Mouse (Mus musculus): ENCODE measurements around the gene Dcst1.

The Dcst1 gene

DNA sequence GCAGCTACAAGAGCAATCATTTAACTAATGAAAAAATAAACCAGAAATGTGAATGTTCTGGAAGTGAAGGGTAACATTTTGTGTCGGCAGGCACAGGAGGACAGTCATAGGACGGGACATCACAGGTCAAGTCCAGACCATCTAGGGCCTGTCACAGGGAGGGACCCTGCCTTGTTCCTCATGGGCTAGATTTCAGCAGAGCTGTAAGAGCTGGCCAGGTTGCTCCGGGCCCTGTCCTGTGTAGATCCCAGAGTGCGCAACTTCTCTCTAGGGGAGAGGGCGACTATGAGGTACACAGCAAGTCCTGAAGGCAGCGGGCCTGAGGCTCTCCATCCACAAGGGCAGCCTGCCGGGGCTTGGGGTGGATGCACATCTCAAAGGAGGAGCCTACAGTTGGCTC is 3.4 kb downstream of the Dcst1 start, which contains the start of gene Dcst2:
Dcst2 (plus strand) TSS at position 301 of the 400 bp plus-strand sequence.
- no peak for DNase-seq

- no peak for DNase-seq
These were observed 4.8 kb downstream of the Dcst1 start for GRCm38 (mm10) chr3:89360237-89360636.

GRCm38 (mm10) chr3:89359630-89360029 is 5.4 kb downstream of the Dcst1 start:
- DNase-seq, result no peak

DNA sequence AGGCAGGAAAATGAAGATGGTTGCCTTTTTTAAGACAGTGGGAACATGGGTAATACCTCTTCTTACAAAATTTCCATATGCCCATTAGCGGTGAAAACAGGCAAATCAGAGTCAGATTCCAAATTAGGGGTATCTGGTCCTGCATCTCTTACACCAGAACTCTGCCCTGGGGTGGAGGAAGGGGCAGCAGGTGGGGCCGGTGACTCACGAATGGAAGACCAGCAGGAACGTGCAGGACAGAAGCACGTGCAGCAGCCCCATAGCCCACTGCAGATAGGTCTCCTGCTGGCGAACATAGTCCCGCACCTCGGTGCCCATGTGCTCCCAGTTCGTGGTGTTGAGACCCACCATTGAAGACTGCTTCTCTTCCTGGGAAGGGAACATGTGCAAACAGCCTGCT is 9.0 kb downstream of the Dcst1 start:
- no peak for DNase-seq

DNA sequence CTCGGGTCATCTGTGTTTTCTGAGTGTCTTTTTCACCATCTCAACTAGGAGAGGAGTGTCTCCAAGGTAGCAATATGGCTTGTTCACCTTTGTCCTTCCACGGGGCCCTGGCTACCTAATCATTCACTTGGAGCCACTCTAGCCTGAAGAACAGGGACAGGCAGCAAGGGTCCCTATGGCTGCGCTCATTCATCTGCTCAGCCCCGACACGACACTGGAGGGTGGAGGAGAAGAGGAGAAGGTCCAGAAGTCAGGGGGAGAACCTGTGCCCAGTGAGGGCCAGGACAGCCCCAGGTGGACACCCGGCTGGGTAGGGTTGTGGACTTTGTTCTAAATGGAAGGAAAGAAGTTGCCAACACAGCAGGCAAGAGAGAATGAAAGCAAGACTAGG is 9.5 kb downstream of the Dcst1 start:
- DNase-seq, result no peak

- DNase-seq, result peak; percentile 50 to 80
These were observed 10.1 kb downstream of the Dcst1 start for GRCm38 (mm10) chr3:89354816-89355511.

DNA sequence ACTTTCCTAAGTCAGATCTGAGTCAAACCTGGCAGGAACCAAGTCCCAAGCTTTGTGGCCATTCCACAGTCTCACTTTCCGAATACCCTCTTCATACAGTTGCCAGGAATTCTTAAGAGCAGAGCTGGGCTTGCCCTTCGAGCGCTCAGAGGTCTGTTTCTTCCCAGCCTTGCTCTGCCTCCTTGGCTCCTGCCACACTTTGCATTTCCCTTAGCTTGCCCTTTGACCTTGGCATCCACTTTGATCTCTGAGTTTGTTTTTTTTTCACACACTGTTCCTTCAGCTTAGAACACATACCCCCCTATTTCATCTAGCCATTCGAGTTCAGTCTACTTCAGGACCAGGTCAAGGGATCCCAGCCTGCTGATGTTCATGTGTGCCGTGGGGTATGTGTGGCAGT is 13.8 kb downstream of the Dcst1 start:
- DNase-seq, result no peak

DNA sequence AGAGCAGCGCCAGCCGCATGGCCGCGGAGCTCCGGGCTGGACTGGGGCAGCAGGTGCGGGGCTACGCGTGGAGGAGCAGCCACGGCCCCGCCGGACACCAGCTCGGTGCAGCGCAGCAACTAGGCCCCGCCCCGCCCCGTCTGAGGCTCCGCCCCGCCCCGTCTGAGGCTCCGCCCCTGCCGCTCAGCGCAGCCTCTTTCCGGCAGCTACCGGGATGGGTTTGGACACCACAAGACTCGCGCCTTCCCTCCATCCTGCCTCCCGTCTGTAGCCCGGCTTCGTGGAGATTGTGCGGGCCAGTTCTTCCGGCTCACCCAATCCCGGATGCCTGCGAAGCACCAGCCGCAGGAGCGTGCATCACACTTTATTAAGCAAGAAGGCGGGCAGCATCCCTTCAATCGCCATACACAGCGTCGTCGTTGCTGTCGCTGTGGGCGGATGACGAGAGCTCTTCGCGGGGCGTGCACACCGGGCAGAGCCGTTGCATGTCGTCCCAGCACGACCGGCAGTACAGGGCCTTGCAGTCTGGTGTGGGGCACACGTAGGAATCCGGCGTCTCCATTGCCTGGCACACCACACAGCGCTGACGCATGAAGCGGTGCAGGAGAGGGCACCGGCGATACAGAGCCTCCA is 15.1 kb downstream of the Dcst1 start, which contains the start of gene Adam15:
Adam15 (minus strand) TSS at position 128 of the 633 bp plus-strand sequence.
- DNase-seq, result peak; percentile 82 to 94

DNA sequence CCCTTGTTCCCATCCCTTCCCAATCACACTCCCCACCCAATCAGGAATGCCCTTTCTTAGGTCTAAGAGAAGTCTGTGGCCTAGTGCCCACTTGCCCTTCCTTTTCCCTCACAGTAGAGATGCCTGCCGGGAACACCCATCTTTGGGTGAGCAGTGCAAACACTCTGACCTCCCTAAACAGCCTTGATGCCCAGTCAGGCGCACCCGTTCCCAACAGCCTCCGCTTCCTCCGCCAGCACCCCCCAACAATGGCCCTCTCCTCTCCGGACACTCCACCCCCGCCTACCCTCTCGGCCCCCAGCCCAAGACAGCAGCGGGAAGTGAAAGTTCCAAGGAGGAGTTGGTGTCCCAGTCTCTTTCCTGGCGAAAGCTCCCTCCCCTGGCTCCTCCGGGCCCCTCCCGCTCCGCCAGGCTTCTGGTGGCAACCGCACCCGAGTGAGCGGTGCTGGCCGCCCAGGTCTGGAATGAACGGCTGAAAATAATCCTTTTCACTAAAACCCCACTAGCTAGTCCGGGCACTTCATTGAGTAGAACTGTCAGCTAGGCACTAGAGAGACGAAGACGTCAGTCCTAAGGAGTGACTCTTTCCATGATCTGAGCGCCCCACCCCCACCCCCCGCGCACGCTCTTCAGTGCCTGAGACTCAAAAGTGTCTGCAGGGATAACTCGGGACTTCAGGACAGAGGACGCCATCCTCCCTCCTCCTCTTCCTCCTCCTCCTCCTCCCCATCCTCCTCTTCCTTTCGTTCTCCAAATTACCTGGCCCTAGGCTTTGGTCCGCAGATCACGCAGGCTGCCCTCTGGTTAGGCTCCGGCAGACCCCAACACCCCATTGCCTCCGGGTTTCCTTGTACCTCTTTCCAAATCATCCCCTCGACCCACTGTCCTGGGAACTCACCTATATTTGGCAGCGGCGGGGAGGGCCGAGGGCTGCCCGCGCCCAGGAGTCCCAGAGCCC is 15.9 kb downstream of the Dcst1 start:
- DNase-seq, result peak in 1 of 2 experiments; percentile 25

DNA sequence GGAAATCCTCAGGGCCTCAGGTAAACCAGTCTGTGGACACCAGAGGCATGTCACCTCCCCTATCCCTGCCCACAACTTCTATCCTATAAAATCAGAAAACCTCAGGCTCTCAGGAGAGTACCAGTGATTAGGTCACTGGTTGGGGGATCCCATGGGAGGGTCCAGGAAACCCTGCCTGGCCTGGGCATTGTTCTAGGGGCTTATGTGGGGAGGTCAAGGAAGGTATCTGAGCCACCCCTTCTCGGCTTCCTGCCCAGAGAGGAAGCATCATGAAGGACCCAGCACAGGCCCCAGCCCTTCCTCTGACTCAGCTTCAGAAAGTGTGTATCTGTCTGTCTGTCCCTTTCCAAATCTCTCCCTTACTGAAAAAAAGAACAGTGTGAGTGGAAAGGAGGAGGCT is 17.1 kb downstream of the Dcst1 start:
- DNase-seq, result no peak

- no peak for DNase-seq
These were observed 18.1 kb downstream of the Dcst1 start for GRCm38 (mm10) chr3:89346815-89347540.

DNA sequence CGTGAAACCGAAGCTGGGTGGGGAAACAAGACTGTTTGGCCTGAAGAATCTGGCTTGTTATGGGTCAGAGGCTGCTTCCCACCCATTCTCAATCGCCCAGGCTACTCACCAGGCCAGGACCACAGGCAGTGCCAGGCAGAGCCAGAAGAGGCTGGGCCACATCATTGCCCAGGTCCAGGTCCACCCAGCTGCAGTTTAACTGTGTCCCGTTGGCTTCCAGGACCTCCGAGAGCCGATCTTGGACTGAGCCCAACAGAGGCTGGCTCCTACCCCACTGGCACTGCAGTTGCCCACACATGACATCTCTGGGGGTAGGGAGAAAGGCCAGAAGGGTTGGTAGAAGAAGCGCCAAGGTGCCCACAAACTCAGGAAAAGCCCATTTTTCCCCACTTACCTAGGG is 21.8 kb downstream of the Dcst1 start:
- no peak for DNase-seq

DNA sequence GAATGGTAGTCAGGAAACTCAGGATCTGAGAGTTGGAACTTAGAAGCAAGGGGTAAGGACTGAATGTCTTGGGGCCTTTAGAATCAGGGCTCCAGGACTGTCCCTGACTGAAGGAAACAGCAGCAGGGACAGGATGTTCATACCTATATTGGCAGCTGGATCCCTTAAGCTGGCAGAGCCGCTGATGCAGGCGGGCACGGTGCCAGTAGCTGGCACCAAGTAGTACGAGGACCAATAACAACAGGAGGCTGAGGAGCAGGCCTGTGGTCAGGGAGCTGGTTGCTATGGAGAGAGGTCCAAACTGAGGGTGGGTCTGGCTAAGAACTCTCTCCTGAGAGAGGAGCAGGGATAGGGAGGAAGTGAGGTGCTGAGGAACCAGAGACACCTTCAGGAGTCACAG is 23.3 kb downstream of the Dcst1 start:
- no peak for DNase-seq

- DNase-seq, result peak; percentile 48 to 78
These were observed 24.6 kb downstream of the Dcst1 start for GRCm38 (mm10) chr3:89340465-89340864.

- peak in 1 of 2 experiments; percentile 70 for DNase-seq
These were observed 25.6 kb downstream of the Dcst1 start for GRCm38 (mm10) chr3:89339416-89339815.

GRCm38 (mm10) chr3:89337721-89338578 is 27.1 kb downstream of the Dcst1 start, which contains the start of gene Efna4:
TSS of gene Efna4 (minus strand) at chr3:89338028.
- peak in 1 of 2 experiments; percentile 41 for DNase-seq

DNA sequence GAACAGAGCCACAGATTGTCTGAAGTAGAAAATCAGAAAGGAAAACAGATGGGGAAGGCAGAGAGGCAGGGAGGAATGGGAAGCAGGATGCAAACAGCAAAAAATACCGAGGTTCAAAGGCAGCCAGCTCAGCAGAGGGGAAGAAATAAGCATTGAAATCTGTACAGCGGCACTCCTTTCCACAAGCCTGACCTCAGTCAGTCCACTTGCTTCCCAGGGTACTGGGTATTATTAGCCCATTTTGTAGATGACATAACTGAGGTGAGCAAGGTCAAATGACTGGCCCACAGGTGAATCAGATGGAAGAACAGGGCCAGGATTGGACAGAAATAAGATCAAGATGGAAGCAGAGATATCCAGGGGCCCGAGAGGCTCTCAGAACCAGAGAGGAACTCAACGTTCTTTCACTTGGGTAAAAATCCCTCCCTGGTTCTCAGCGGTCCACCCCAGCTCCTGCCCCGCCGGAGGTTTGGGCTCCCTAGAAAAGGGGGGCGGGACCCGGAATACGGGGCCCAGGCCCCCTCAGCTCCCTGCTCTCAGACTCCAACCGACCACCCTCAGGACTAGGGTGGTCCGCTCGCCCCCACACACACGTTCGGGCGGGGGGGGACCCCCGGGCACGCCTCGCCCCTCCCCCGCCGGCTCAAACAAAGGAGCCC is 27.9 kb downstream of the Dcst1 start:
- no peak for DNase-seq

GRCm38 (mm10) chr3:89336529-89336928 is 28.5 kb downstream of the Dcst1 start:
- no peak for DNase-seq

DNA sequence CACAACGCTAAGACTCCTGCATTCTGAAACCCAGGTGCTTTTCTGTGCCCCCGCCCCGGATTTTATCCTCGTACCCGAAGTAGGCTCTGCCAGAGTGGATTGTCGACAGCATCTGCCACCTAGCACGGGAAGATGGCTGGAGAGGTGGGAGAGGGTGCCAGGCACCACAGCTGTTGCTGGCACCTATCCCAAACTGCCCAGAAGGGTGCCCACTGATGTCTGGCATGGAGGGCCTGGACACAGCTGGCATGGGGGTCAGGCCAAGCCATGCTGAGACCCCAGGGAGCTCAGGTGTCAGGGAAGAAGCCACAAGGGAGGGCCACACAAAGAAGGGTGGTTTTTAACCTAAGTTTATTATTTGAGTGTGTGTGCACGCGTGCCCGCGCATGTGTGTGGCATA is 32.0 kb downstream of the Dcst1 start:
- DNase-seq, result no peak

DNA sequence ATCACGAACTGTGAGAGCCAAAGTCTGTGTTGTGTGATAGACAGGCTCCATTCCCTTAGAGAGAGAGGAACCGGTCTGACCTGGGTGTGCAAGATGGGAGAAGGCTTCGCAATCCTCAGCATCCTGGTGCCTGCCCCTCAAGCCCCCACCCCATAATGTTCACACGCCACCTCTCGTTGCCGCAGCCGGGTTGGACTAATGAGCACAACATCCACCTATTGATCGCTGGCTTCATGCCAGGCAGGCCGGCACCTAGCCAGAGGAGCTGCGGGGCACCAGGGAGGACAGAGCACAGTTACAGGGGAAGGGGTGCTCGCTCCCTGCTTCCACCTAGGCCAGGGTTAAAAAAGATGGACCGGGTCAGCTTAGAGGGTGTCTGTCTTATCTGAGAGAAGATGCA is 32.6 kb downstream of the Dcst1 start:
- DNase-seq, result no peak

DNA sequence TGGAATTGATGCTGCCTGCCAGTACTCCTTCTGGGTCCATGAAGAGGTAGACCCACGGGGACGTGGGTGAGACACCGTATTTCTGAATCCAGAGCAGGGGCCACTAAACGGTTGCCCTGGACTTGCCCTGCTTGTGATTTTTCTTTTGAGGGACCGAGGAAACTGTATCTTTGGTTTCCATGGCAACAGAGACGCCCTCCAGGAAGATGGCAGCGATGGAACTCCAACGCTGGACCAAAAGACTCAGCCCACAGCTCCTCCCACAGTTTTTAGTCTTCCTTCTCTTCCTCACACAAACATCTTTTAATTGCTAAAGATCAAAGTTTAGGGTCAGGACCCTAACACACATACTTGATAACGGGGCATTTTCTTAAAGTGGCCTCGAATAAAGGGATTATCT is 33.0 kb downstream of the Dcst1 start:
- no peak for DNase-seq
